Mouse (Mus musculus) limb, embryonic 10.5 days (tissue): Measurements from ENCODE around the gene Oprl1. TPM values are rescaled to one million over a fixed set of nuclear protein-coding genes. Genes with fewer than 3 reads are reported as not detected.
A peak's percentile ranks its signal among the peaks of the same experiment; 100 is the strongest.

Experiments used
- DNase-seq: peaks from one replicate; pipeline ENCODE4 v3.0.0-alpha.2; 2017; ENCODE audit warnings: low spot score
- H3K27ac ChIP-seq: fragments of 300-500 bp; sonication (generic); 2 replicates; pipeline ENCODE4 v1.5.1; 2016; ENCODE audit warnings: mild to moderate bottlenecking
- H3K27me3 ChIP-seq: fragments of 300-500 bp; sonication (generic); 2 replicates; pipeline ENCODE4 v1.6.1; 2016; ENCODE audit warnings: low read depth, mild to moderate bottlenecking; ENCODE audit not compliant: poor library complexity, severe bottlenecking
- H3K36me3 ChIP-seq: fragments of 300-500 bp; sonication (generic); 2 replicates; pipeline ENCODE4 v1.6.1; 2016; ENCODE audit warnings: mild to moderate bottlenecking, moderate library complexity
- H3K4me1 ChIP-seq: fragments of 300-500 bp; sonication (generic); 2 replicates; pipeline ENCODE4 v1.6.1; 2016
- H3K4me3 ChIP-seq: fragments of 300-500 bp; sonication (generic); 2 replicates; pipeline ENCODE4 v1.5.1; 2016; ENCODE audit warnings: mild to moderate bottlenecking, moderate library complexity
- H3K9me3 ChIP-seq: fragments of 300-500 bp; sonication (generic); replicated peaks from 2 replicates; pipeline ENCODE4 v1.6.1; 2016; ENCODE audit warnings: mild to moderate bottlenecking
- WGBS: fragments of 180-500 bp; shearing (Covaris S2); methylation state at CpG from one replicate; pipeline ENCODE4 v1.1.7; 2016; 5-methylcytosine and 5-hydroxymethylcytosine counted together
- polyA plus RNA-seq: library from polyadenylated mRNA; unstranded; fragments of >200 nt; fragmentation: Nextera tagmentation; extraction: Ambion mirVana; gene quantifications from 2 replicates; pipeline ENCODE4 v1.2.1, GENCODE M21; 2016

The Oprl1 gene
- polyA plus RNA-seq: 0.33 and 0.65 TPM in 2 replicates

GRCm38 (mm10) chr2:181714903-181715326 is at the start of gene Oprl1:
TSS of gene Oprl1 (plus strand) at chr2:181715016.
- Histone ChIP-seq H3K4me1 (peaks cover 4% of the 10 kb centered on the region; the same call in 1 of the 2 replicates), H3K27me3 (no peaks in the 10 kb centered on the region), H3K4me3 (peak within 1 kb of the TSS; percentile 33; the same call in 1 of the 2 replicates), H3K9me3 (no peaks in the 10 kb centered on the region), H3K27ac (no peak within 1 kb of the TSS), H3K36me3 (no peaks in the 10 kb centered on the region)
- whole genome bisulfite sequencing: 2% methylated on average over 7 of the region's 7 CpGs
- no peak for DNase-seq

GRCm38 (mm10) chr2:181670285-181670912 is 44.4 kb upstream of the Oprl1 start:
- Histone ChIP-seq H3K36me3 (no peaks in the 10 kb centered on the region), H3K9me3 (no peaks in the 10 kb centered on the region), H3K4me3 (peak overlapping the region; percentile 52), H3K27me3 (peaks cover 80% of the 10 kb centered on the region), H3K27ac (peak overlapping the region; percentile 80), H3K4me1 (peaks cover 43% of the 10 kb centered on the region)
- peak; percentile 61 for DNase-seq
- WGBS: 2% methylated on average over 55 of the region's 56 CpGs

GRCm38 (mm10) chr2:181670913-181671311 is 43.9 kb upstream of the Oprl1 start:
- WGBS: under 1% methylated on average over 41 of the region's 41 CpGs
- Histone ChIP-seq H3K4me1 (peaks cover 48% of the 10 kb centered on the region), H3K36me3 (no peaks in the 10 kb centered on the region), H3K27me3 (peaks cover 80% of the 10 kb centered on the region), H3K9me3 (no peaks in the 10 kb centered on the region), H3K4me3 (peak overlapping the region; percentile 52), H3K27ac (peak overlapping the region; percentile 80)
- DNase-seq: peak; percentile 72

DNA sequence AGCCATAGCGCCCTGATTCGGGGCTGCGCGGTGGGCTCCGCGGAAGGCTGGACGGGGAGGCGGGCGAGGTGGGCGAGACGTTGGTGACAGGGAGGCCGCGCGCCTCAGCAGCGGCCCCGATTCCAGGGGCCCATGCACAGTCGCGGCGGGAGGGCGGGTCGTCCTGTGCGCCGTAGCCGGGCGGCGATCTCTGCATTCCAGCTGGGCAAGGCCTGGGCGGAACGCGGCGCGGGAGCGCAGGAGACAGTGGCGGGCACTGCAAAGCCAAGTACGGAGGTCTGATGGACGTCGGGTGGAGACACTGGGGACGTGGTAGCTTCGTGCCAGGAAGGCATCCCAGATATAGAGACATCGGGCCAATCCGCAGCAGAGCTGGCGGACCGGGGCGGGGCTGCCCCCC is 43.5 kb upstream of the Oprl1 start, which contains the start of gene Sox18:
Sox18 (minus strand) TSS at position 315 of the 400 bp plus-strand sequence.
- Histone ChIP-seq H3K27ac (peak within 1 kb of the TSS; percentile 80), H3K4me1 (peaks cover 52% of the 10 kb centered on the region), H3K4me3 (peak within 1 kb of the TSS; percentile 52), H3K9me3 (no peaks in the 10 kb centered on the region), H3K27me3 (peaks cover 80% of the 10 kb centered on the region), H3K36me3 (no peaks in the 10 kb centered on the region)
- DNase-seq: no peak
- under 1% methylated on average over 43 of the region's 43 CpGs for WGBS

GRCm38 (mm10) chr2:181671984-181672383 is 42.8 kb upstream of the Oprl1 start:
- Histone ChIP-seq H3K27ac (no peak overlapping the region), H3K9me3 (no peaks in the 10 kb centered on the region), H3K27me3 (peaks cover 77% of the 10 kb centered on the region), H3K36me3 (no peaks in the 10 kb centered on the region), H3K4me3 (peak overlapping the region; percentile 52; the same call in 1 of the 2 replicates), H3K4me1 (peaks cover 58% of the 10 kb centered on the region)
- DNase-seq: no peak
- WGBS: 23% methylated on average over 7 of the region's 7 CpGs

GRCm38 (mm10) chr2:181673501-181673900 is 41.3 kb upstream of the Oprl1 start:
- H3K4me3 ChIP-seq: no peak overlapping the region
- WGBS: 79% methylated on average over 1 of the region's 1 CpGs
- no peaks in the 10 kb centered on the region for H3K36me3 ChIP-seq
- peaks cover 61% of the 10 kb centered on the region for H3K4me1 ChIP-seq
- no peak for DNase-seq
- H3K9me3 ChIP-seq: no peaks in the 10 kb centered on the region
- H3K27me3 ChIP-seq: peaks cover 62% of the 10 kb centered on the region
- peak overlapping the region; percentile 46; the same call in 1 of the 2 replicates for H3K27ac ChIP-seq

GRCm38 (mm10) chr2:181674934-181675333 is 39.9 kb upstream of the Oprl1 start:
- Histone ChIP-seq H3K9me3 (no peaks in the 10 kb centered on the region), H3K36me3 (no peaks in the 10 kb centered on the region), H3K27me3 (peaks cover 48% of the 10 kb centered on the region), H3K27ac (peak overlapping the region; percentile 85), H3K4me1 (peaks cover 72% of the 10 kb centered on the region), H3K4me3 (peak overlapping the region; percentile 42; the same call in 1 of the 2 replicates)
- 77% methylated on average over 4 of the region's 4 CpGs for WGBS
- no peak for DNase-seq

DNA sequence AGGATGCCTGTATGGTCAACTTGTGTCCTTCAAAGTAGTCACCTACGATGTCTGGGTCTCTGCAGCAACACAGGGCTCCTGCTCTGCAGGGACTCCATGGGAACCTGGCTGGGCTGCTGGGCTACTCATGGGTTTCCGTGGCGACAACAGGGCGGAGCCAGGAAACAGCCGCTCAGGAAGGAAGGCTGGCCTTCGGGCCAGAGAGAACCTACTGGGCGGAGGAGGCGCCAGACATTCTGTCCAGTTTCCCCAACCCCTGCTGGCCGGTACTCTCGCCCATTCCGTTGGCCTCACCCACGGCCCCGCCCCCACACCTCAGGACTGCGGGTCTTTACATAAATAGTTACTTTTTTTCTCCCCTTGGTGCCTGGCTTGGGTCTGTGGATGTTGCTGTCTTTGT is 39.4 kb upstream of the Oprl1 start:
- peaks cover 42% of the 10 kb centered on the region for H3K27me3 ChIP-seq
- peaks cover 69% of the 10 kb centered on the region for H3K4me1 ChIP-seq

GRCm38 (mm10) chr2:181676424-181676823 is 38.4 kb upstream of the Oprl1 start:
- H3K9me3 ChIP-seq: no peaks in the 10 kb centered on the region
- peak overlapping the region; percentile 85 for H3K27ac ChIP-seq
- H3K27me3 ChIP-seq: peaks cover 33% of the 10 kb centered on the region
- 77% methylated on average over 2 of the region's 2 CpGs for WGBS
- no peak overlapping the region for H3K4me3 ChIP-seq
- DNase-seq: no peak
- no peaks in the 10 kb centered on the region for H3K36me3 ChIP-seq
- peaks cover 66% of the 10 kb centered on the region for H3K4me1 ChIP-seq

More for the DNA sequence above, 39.4 kb upstream of the Oprl1 start:
- peak; percentile 72 for DNase-seq
- no peaks in the 10 kb centered on the region for H3K9me3 ChIP-seq
- under 1% methylated on average over 14 of the region's 14 CpGs for WGBS
- H3K36me3 ChIP-seq: no peaks in the 10 kb centered on the region
- peak overlapping the region; percentile 85 for H3K27ac ChIP-seq
- H3K4me3 ChIP-seq: peak overlapping the region; percentile 42

GRCm38 (mm10) chr2:181677096-181677754 is 37.6 kb upstream of the Oprl1 start:
- H3K4me3 ChIP-seq: no peak overlapping the region
- DNase-seq: no peak
- peaks cover 25% of the 10 kb centered on the region for H3K27me3 ChIP-seq
- H3K27ac ChIP-seq: peak overlapping the region; percentile 85
- no peaks in the 10 kb centered on the region for H3K9me3 ChIP-seq
- 65% methylated on average over 5 of the region's 5 CpGs for WGBS
- no peaks in the 10 kb centered on the region for H3K36me3 ChIP-seq
- peaks cover 62% of the 10 kb centered on the region for H3K4me1 ChIP-seq

- Histone ChIP-seq H3K9me3 (no peaks in the 10 kb centered on the region), H3K4me3 (no peak overlapping the region), H3K27me3 (peaks cover 20% of the 10 kb centered on the region), H3K4me1 (peaks cover 62% of the 10 kb centered on the region), H3K27ac (peak overlapping the region; percentile 85; the same call in 1 of the 2 replicates), H3K36me3 (0 out of 2 replicates have a peak, but pooled peaks cover 1% of the 10 kb centered on the region)
- WGBS: 62% methylated on average over 3 of the region's 3 CpGs
- DNase-seq: no peak
These were observed 37.1 kb upstream of the Oprl1 start for GRCm38 (mm10) chr2:181677755-181678098.

- H3K4me1 ChIP-seq: peaks cover 54% of the 10 kb centered on the region
- 50% methylated on average over 1 of the region's 1 CpGs for WGBS
- 0 out of 2 replicates have a peak, but pooled peaks cover 5% of the 10 kb centered on the region for H3K36me3 ChIP-seq
- DNase-seq: peak; percentile 70
- no peak overlapping the region for H3K4me3 ChIP-seq
- H3K27ac ChIP-seq: no peak overlapping the region
- H3K27me3 ChIP-seq: peaks cover 9% of the 10 kb centered on the region
- H3K9me3 ChIP-seq: no peaks in the 10 kb centered on the region
These were observed 36.0 kb upstream of the Oprl1 start for GRCm38 (mm10) chr2:181678780-181679179.
